Comparison of ENCODE assay signal across 13 mouse cellular contexts in genomic region chr17:85608366-85609093, GRCm38 (mm10). TPM values are rescaled to one million over a fixed set of nuclear protein-coding genes. Genes with fewer than 3 reads are reported as not detected.
DNase-seq lines count a peak whose midpoint lies in the region; ATAC-seq and TF ChIP-seq lines count a peak whose summit lies in the region.
"Had no signal": no experiment of that assay in that cellular context is flagged by ENCODE, and none has a peak within 500 bp of the region (broad histone marks: within the 10 kb centered on the region; RNA-seq: fewer than 3 reads in every experiment).

No protein-coding gene starts in this region.

- no peak overlapping the region for H3K27ac ChIP-seq in heart, embryonic 10.5 days
- peak overlapping the region; percentile 88 for H3K27ac ChIP-seq in forebrain, embryonic 10.5 days
- no peak overlapping the region for H3K27ac ChIP-seq in midbrain, embryonic 11.5 days (ENCODE audit: low read depth, low read length)

- no peak for TF ChIP-seq CTCF in E14TG2a.4 (conservative IDR thresholded peaks at IDR 0.05; ENCODE audit: low read length)

- WGBS in heart, embryonic 10.5 days, result under 1% methylated on average over 42 of the region's 42 CpGs
- WGBS in forebrain, embryonic 10.5 days, result under 1% methylated on average over 42 of the region's 42 CpGs
- under 1% methylated on average over 40 of the region's 42 CpGs for WGBS in midbrain, embryonic 11.5 days

- peak; percentile 61 for ATAC-seq in midbrain, embryonic 11.5 days (ENCODE audit: low FRiP score)
- ATAC-seq in erythroid progenitor cell, adult 5-6 weeks (replicated peaks; ENCODE audit: low FRiP score, poor library complexity, severe bottlenecking), result no peak

- H3K4me2 ChIP-seq in midbrain, embryonic 11.5 days, result peak overlapping the region; percentile 30
- H3K4me2 ChIP-seq: liver, embryonic 11.5 days had no signal

- H3K4me1 ChIP-seq in heart, embryonic 10.5 days, result peaks cover 16% of the 10 kb centered on the region
- peaks cover 40% of the 10 kb centered on the region for H3K4me1 ChIP-seq in E14TG2a.4 (replicated peaks; ENCODE audit: low read depth, low read length)
- H3K4me1 ChIP-seq in forebrain, embryonic 10.5 days, result peaks cover 78% of the 10 kb centered on the region
- peaks cover 7% of the 10 kb centered on the region for H3K4me1 ChIP-seq in midbrain, embryonic 11.5 days (ENCODE audit: control insufficient read depth, insufficient read depth, low read length)

- H3K4me3 ChIP-seq in heart, embryonic 10.5 days, result peak overlapping the region; percentile 44
- peak overlapping the region; percentile 59 for H3K4me3 ChIP-seq in E14TG2a.4 (replicated peaks; ENCODE audit: low read length)
- peak overlapping the region; percentile 44 for H3K4me3 ChIP-seq in forebrain, embryonic 10.5 days
- H3K4me3 ChIP-seq in midbrain, embryonic 11.5 days (ENCODE audit: low read depth, low read length), result no peak overlapping the region

- DNase-seq in heart, embryonic 10.5 days (ENCODE audit: low spot score), result no peak
- no peak for DNase-seq in heart, postnatal 36 days
- DNase-seq in forebrain, embryonic 10.5 days (ENCODE audit: extremely low spot score, low spot score), result peak; percentile 73
- peak; percentile 96 for DNase-seq in midbrain, embryonic 11.5 days (ENCODE audit: low spot score, missing footprints)
- no peak for DNase-seq in frontal cortex, postnatal 14 days (ENCODE audit: low spot score in 2 of 2)
- DNase-seq in cerebellum, adult 8-10 months, result no peak
- DNase-seq: cerebellum, postnatal 36 days; kidney, adult 11 months had no signal

- H3K36me3 ChIP-seq in heart, embryonic 10.5 days, result no peaks in the 10 kb centered on the region
- no peaks in the 10 kb centered on the region for H3K36me3 ChIP-seq in E14TG2a.4 (ENCODE audit: insufficient read depth, low read length)
- H3K36me3 ChIP-seq in forebrain, embryonic 10.5 days (replicated peaks), result peaks cover 7% of the 10 kb centered on the region; the same call in 1 of the 2 replicates
- H3K36me3 ChIP-seq in midbrain, embryonic 11.5 days (ENCODE audit: control insufficient read depth, insufficient read depth, low read length), result no peaks in the 10 kb centered on the region

- no peaks in the 10 kb centered on the region for H3K9me3 ChIP-seq in heart, embryonic 10.5 days
- H3K9me3 ChIP-seq in E14TG2a.4 (ENCODE audit: low read length), result peaks cover 26% of the 10 kb centered on the region
- no peaks in the 10 kb centered on the region for H3K9me3 ChIP-seq in forebrain, embryonic 10.5 days
- no peaks in the 10 kb centered on the region for H3K9me3 ChIP-seq in midbrain, embryonic 11.5 days (ENCODE audit: control insufficient read depth, low read length)

- intact Hi-C loops in heart, postnatal 36 days (cut with DNase I), result no loop called here

- peaks cover 97% of the 10 kb centered on the region for H3K27me3 ChIP-seq in heart, embryonic 10.5 days (ENCODE audit: insufficient read depth, poor library complexity, severe bottlenecking)
- peaks cover 85% of the 10 kb centered on the region for H3K27me3 ChIP-seq in E14TG2a.4 (ENCODE audit: insufficient read depth, low read length)
- H3K27me3 ChIP-seq in forebrain, embryonic 10.5 days (ENCODE audit: poor library complexity, severe bottlenecking), result peaks cover 98% of the 10 kb centered on the region
- peaks cover 84% of the 10 kb centered on the region for H3K27me3 ChIP-seq in midbrain, embryonic 11.5 days (ENCODE audit: control insufficient read depth, insufficient read depth, low read length)

- peak overlapping the region; percentile 3; the same call in 1 of the 2 replicates for H3K9ac ChIP-seq in midbrain, embryonic 11.5 days (ENCODE audit: low read length)

RNA-seq across cellular contexts. Expression of gene Six3, which starts 4.9 kb away (rescaled TPM):
- 0.06 TPM in 1 of 2 replicates, not detected in the other for polyA plus RNA-seq in heart, embryonic 10.5 days (2016; fragmentation: Nextera tagmentation; extraction: Ambion mirVana)
- not detected for total RNA-seq in heart, postnatal 36 days (2021)
- polyA plus RNA-seq in forebrain, embryonic 10.5 days (2016; fragmentation: Nextera tagmentation; extraction: Ambion mirVana), result 13.1 and 15.5 TPM in 2 replicates
- polyA plus RNA-seq in midbrain, embryonic 11.5 days (2014; fragmentation: Nextera tagmentation; extraction: Ambion mirVana), result 6.7 and 10.7 TPM in 2 replicates
- not detected in 2 replicates for total RNA-seq in erythroid progenitor cell, adult 5-6 weeks (2015; ENCODE audit: low replicate concordance)
- total RNA-seq in erythroid progenitor cell, adult 5-6 weeks (2017; ENCODE audit: low replicate concordance), result not detected in 2 replicates
- total RNA-seq: gastrocnemius, adult 8-10 months; megakaryocyte progenitor cell, adult 5-6 weeks had no signal
- polyA plus RNA-seq: liver, embryonic 11.5 days had no signal

Comparison
In these comparisons a context has a peak if more than half of its experiments do, and no peak if none do; other contexts are left out.
1. DNase-seq: peak in forebrain, embryonic 10.5 days (single experiment) and midbrain, embryonic 11.5 days (single experiment); none in heart, embryonic 10.5 days (single experiment), heart, postnatal 36 days (0 of 2), frontal cortex, postnatal 14 days (0 of 2) and cerebellum, adult 8-10 months (single experiment).